Mouse (Mus musculus): ENCODE measurements at regions not wholly inside any gene's neighbourhood (a gene's known extent, or its start where the extent isn't known, plus 50 kb on each side); places are given as distances from the start of the nearest gene placed in this dataset.

DNA sequence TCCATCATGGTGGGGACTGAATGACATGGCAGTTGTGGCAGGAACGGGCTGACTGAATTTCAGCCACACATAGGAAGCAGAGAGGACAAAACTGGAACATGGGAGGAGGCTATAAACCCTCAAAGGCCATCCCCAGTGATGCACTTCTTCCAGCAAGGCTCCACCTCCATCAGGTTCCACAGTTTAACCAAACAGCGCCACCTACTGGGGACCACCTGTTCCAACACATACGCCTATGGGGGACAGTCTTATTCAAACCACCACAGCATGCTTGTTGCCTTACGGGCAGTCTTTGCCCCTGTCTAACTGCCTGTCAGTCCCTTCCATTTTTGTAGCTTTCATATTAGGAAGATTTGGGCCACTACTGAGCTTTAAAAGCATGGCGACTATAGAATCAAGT, 52.6 kb upstream of the Fam13c start:
- H3K4me1 ChIP-seq (ENCODE audit: control insufficient read depth, insufficient read depth, insufficient read length, low read length): no peaks in the 10 kb centered on the region
- no peak overlapping the region for H3K27ac ChIP-seq (replicated peaks; ENCODE audit: low read depth, low read length)
- no peak overlapping the region for H3K4me3 ChIP-seq (ENCODE audit: insufficient read depth, low read depth, low read length)
